Mouse (Mus musculus) midbrain, embryonic 11.5 days (tissue): ENCODE results near the gene Gm48552. TPM values are rescaled to one million over a fixed set of nuclear protein-coding genes. Genes with fewer than 3 reads are reported as not detected.

Experiments
- ATAC-seq: fragments of 200-750 bp; cut with Nextera tagmentation; 2 replicates; pipeline ENCODE4 v1.8.0; 2017; ENCODE audit warnings: moderate TSS enrichment, moderate library complexity; ENCODE audit not compliant: low FRiP score
- DNase-seq: peaks from one replicate; pipeline ENCODE4 v3.0.0; 2015; ENCODE audit warnings: low spot score; ENCODE audit errors: missing footprints
- H3K27ac ChIP-seq: fragments of 300-500 bp; sonication (generic); 2 replicates; pipeline ENCODE4 v1.5.1; 2014; ENCODE audit warnings: low read depth, low read length
- H3K27me3 ChIP-seq: fragments of 300-500 bp; sonication (generic); 2 replicates; pipeline ENCODE4 v1.6.1; 2014; ENCODE audit warnings: mild to moderate bottlenecking, low read length, moderate library complexity, mixed read lengths; ENCODE audit not compliant: control insufficient read depth, insufficient read depth
- H3K36me3 ChIP-seq: fragments of 300-500 bp; sonication (generic); 2 replicates; pipeline ENCODE4 v1.6.1; 2014; ENCODE audit warnings: mild to moderate bottlenecking, low read length, moderate library complexity, mixed read lengths; ENCODE audit not compliant: control insufficient read depth, insufficient read depth
- H3K4me1 ChIP-seq: fragments of 300-500 bp; sonication (generic); 2 replicates; pipeline ENCODE4 v1.6.1; 2014; ENCODE audit warnings: low read length; ENCODE audit not compliant: control insufficient read depth, insufficient read depth
- H3K4me2 ChIP-seq: fragments of 300-500 bp; sonication (generic); 2 replicates; pipeline ENCODE4 v1.6.1; 2014; ENCODE audit warnings: mild to moderate bottlenecking, moderate library complexity
- H3K4me3 ChIP-seq: fragments of 300-500 bp; sonication (generic); 2 replicates; pipeline ENCODE4 v1.5.1; 2014; ENCODE audit warnings: low read depth, low read length
- H3K9ac ChIP-seq: fragments of 300-500 bp; sonication (generic); 2 replicates; pipeline ENCODE4 v1.6.1; 2014; ENCODE audit warnings: low read length
- H3K9me3 ChIP-seq: fragments of 300-500 bp; sonication (generic); 2 replicates; pipeline ENCODE4 v1.6.1; 2016; ENCODE audit warnings: low read length; ENCODE audit not compliant: control insufficient read depth
- WGBS: fragments of 180-500 bp; shearing (Covaris S2); extraction: QIAGEN DNeasy Blood & Tissue Kit; methylation state at CpG from one replicate; pipeline ENCODE4 v1.1.7; 2014; 5-methylcytosine and 5-hydroxymethylcytosine counted together
- polyA plus RNA-seq: library from polyadenylated mRNA; unstranded; fragments of >200 nt; fragmentation: Nextera tagmentation; extraction: Ambion mirVana; gene quantifications from 2 replicates; pipeline ENCODE4 v1.2.1, GENCODE M21; 2014

The Gm48552 gene
- polyA plus RNA-seq, 1 experiment from 2014 or later: 0.20 TPM

DNA sequence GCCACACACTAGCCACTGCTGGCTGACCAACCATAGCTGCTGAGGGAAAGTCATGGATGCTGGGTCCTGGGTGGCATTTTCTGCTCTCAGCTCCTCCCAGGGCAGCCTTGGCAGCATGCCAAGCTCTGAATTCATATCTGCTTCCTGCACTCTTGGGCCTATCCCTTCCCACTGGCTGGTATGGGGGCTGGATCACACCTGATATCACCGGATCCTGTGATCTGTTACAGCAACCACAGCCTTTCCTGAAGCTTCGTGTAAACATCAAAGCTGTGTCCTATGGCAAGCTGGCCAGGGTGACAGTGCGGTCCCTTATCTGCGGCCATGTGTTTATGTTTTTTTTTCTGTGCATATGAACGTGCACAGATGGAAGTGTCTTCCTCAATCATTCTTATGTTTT, 6.8 kb upstream of the Gm48552 start:
- DNase-seq: no peak
- no peaks in the 10 kb centered on the region for H3K9me3 ChIP-seq
- no peak overlapping the region for H3K4me2 ChIP-seq
- 87% methylated on average over 5 of the region's 5 CpGs for WGBS
- H3K36me3 ChIP-seq: peaks cover 5% of the 10 kb centered on the region
- no peak overlapping the region for H3K4me3 ChIP-seq
- no peak for ATAC-seq
- no peak overlapping the region for H3K27ac ChIP-seq
- no peak overlapping the region for H3K9ac ChIP-seq
- H3K27me3 ChIP-seq: no peaks in the 10 kb centered on the region
- H3K4me1 ChIP-seq: peaks cover 20% of the 10 kb centered on the region

DNA sequence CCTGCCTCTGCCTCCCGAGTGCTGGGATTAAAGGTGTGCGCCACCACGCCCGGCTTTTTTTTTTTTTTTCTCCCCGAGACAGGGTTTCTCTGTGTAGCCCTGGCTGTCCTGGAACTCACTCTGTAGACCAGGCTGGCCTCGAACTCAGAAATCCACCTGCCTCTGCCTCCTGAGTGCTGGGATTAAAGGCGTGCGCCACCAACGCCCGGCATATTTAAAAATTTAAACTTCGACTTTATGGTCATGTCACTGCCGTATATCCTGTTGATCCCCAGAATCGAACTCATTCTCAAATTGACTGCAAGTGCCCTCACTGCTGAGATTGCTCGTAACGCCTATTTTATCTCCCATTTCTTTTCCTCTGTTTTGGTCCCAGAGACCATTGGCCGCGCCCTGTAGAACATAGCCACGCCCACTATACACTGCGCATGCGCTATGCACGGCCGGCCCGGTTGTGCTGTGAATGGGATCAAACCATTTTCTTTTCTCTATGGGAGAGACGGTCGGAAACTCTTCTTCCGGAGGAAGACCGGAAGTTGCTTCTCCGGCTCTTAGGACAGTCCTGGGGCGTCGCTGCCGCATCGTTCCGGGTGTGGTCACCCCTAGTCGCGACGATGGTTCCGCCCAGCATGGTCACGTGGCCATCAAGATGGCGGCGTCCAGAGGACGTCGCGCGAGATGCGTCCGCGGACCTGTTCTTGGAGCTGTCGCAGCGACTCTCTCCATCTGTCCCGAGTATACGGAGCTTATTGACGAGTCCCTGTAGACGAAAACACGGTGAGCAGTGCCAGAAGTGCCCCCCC, 4.8 kb upstream of the Gm48552 start, which contains the start of the genes Dohh and Gm48551:
Gene Dohh (plus strand): TSS at position 627 of the 803 bp plus-strand sequence.
Gene Gm48551 (plus strand): TSS at position 665 of the 803 bp plus-strand sequence.
- Histone ChIP-seq H3K4me3 (peak within 1 kb of the TSS; percentile 96), H3K27ac (peak within 1 kb of the TSS; percentile 72), H3K9me3 (no peaks in the 10 kb centered on the region), H3K4me2 (peak within 1 kb of the TSS; percentile 95), H3K27me3 (no peaks in the 10 kb centered on the region), H3K36me3 (peaks cover 16% of the 10 kb centered on the region), H3K4me1 (peaks cover 14% of the 10 kb centered on the region), H3K9ac (peak within 1 kb of the TSS; percentile 84)
- peak; percentile 95 for ATAC-seq
- DNase-seq: peak; percentile 100
- 5% methylated on average over 51 of the region's 54 CpGs for WGBS

DNA sequence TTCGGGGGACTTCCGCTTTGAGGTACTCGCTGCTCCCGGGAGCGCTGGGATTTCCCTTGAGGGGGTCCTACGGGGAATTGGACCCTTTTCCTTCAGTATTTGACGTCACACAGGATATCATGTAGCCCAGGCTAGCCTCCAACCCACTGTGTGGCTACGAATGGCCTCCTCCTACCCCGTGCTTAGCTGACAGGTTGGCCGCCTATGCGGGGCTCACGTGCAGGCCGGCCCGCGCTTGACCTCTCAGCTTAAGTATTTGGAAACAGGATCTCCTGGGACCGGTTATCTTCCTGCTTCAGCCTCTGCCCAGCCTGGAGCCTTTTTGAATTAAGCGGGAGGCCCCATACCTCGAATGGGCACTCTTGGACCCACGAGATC, 4.2 kb upstream of the Gm48552 start:
- Histone ChIP-seq H3K4me1 (peaks cover 14% of the 10 kb centered on the region), H3K9ac (peak overlapping the region; percentile 84), H3K4me2 (peak overlapping the region; percentile 95), H3K4me3 (peak overlapping the region; percentile 96), H3K27ac (peak overlapping the region; percentile 72), H3K9me3 (no peaks in the 10 kb centered on the region), H3K27me3 (no peaks in the 10 kb centered on the region), H3K36me3 (peaks cover 16% of the 10 kb centered on the region)
- ATAC-seq: peak; percentile 28
- under 1% methylated on average over 19 of the region's 19 CpGs for WGBS
- no peak for DNase-seq

DNA sequence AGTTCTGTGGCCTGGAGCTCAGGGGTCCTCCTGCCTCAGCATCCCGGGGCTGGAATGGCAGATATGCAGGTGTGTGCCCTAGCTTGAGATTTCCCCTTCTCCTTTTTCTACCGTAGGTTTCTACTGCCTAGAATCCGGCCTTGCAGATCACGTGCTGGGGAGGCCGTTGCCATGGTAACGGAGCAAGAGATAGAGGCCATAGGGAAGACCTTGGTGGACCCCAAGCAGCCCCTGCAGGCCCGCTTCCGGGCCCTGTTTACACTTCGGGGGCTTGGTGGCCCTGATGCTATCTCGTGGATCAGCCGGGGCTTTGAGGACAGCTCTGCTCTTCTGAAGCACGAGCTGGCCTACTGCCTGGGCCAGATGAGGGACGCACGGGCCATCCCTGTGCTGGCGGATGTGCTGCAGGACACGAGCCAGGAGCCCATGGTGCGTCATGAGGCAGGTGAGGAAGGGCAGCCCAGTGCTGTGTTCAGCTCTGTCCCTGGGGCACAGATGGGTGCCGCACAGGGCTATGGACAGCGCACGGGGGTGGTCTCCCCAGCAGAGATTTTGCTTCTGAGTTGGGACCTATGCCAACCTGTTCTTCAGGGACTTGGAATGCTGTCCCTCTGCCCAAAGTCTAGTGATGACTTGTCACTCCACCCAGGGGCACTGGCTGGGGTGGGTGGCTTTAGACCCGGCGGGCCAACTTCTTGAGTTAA, 3.0 kb upstream of the Gm48552 start:
- H3K27ac ChIP-seq: no peak overlapping the region
- 88% methylated on average over 22 of the region's 22 CpGs for WGBS
- peaks cover 16% of the 10 kb centered on the region for H3K36me3 ChIP-seq
- ATAC-seq: no peak
- peaks cover 17% of the 10 kb centered on the region for H3K4me1 ChIP-seq
- H3K9ac ChIP-seq: no peak overlapping the region
- H3K27me3 ChIP-seq: no peaks in the 10 kb centered on the region
- peak overlapping the region; percentile 95; the same call in 1 of the 2 replicates for H3K4me2 ChIP-seq
- no peak for DNase-seq
- H3K4me3 ChIP-seq: no peak overlapping the region
- H3K9me3 ChIP-seq: no peaks in the 10 kb centered on the region

DNA sequence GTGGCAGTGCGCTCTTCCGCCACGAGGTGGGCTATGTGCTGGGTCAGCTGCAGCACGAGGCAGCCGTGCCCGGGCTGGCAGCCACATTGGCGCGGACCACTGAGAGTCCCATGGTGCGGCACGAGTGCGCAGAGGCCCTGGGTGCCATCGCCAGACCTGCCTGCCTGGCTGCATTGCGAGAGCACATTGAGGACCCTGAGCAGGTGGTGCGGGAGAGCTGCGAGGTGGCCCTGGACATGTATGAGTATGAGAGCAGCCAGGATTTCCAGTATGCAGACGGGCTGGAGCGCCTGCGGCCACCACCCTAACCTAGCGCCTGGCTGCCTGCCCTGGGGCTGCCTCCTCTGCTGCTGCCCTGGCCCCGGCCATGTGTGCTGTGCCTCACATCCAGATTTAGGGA, 1.1 kb upstream of the Gm48552 start:
- ATAC-seq (no peak), DNase-seq (no peak)
- H3K27ac ChIP-seq: no peak overlapping the region
- H3K4me3 ChIP-seq: no peak overlapping the region
- H3K27me3 ChIP-seq: no peaks in the 10 kb centered on the region
- no peaks in the 10 kb centered on the region for H3K9me3 ChIP-seq
- H3K36me3 ChIP-seq: peaks cover 16% of the 10 kb centered on the region
- H3K4me1 ChIP-seq: peaks cover 17% of the 10 kb centered on the region
- H3K9ac ChIP-seq: no peak overlapping the region
- H3K4me2 ChIP-seq: no peak overlapping the region
- WGBS: 97% methylated on average over 20 of the region's 20 CpGs

DNA sequence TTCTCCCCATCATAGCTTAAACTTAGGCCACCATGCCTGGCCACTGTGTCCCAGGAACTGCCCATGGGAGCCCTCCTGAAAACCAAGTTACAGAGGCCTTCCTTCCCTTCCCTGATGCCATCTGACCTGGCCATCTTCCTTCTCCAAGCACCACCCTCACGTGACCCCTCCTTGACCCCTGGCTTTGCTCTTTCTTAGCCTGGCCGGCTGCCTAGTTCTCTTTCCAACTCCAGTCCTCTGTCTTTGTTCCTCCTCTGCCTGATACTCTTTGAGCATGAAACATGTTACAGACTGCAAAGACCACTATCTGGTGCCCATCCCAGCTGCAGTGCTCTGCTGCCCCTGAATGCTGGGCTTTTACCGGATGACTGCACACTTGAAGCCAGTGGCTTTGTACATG, 568 bp downstream of the Gm48552 start:
- ATAC-seq (peak; percentile 2; the same call in 1 of the 2 replicates), DNase-seq (peak; percentile 88)
- Histone ChIP-seq H3K4me2 (no peak overlapping the region), H3K36me3 (peaks cover 16% of the 10 kb centered on the region), H3K4me1 (peaks cover 21% of the 10 kb centered on the region), H3K4me3 (no peak overlapping the region), H3K27ac (peak overlapping the region; percentile 25), H3K9ac (peak overlapping the region; percentile 28; the same call in 1 of the 2 replicates), H3K9me3 (no peaks in the 10 kb centered on the region), H3K27me3 (no peaks in the 10 kb centered on the region)
- 38% methylated on average over 3 of the region's 3 CpGs for WGBS

DNA sequence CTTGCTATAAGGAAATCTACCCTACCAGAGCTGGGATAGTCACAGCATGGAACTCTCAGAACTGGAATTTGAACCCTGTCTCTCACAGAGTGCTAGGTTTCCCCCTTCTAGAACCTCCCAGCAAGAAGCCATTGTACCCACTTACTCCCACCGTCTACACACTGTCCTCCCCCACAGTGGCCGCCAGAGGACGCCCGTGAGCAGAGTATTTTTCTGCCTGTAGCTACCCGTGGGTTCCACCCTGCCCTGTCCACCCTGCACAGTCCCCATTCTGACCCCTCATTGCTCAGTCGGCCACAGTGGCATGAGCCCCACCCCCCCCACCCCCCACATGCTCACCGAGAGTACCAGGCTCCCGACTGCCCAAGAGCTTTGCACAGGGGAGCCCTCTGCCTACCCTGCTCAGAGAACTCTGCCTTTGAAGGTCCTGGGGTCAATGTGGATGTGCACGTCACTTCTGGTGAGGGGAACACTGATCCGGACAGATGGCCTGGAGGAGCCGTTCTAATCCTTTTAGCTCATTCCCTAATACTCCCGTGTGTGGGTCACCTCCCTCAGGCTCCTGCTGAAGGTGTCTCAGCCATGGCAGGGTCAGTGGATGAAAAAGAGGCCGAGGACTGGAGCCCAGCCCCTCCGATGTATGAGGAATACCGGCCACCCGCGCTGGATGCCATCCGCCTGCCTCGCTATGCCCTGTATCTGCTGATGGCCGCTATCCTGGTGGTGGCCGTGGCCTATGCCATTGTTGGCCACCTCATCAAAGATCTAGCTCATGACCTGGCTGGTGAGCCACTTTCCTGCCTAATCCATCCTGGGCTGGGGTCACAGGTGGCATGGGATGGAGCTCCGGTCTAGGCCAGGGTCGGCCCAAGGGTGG, 1.2 kb downstream of the Gm48552 start:
- DNase-seq (peak; percentile 97), ATAC-seq (peak; percentile 60)
- Histone ChIP-seq H3K4me3 (no peak overlapping the region), H3K9me3 (no peaks in the 10 kb centered on the region), H3K4me2 (no peak overlapping the region), H3K9ac (peak overlapping the region; percentile 28; the same call in 1 of the 2 replicates), H3K27ac (no peak overlapping the region), H3K4me1 (peaks cover 17% of the 10 kb centered on the region), H3K27me3 (no peaks in the 10 kb centered on the region), H3K36me3 (peaks cover 16% of the 10 kb centered on the region)
- 56% methylated on average over 23 of the region's 23 CpGs for WGBS

DNA sequence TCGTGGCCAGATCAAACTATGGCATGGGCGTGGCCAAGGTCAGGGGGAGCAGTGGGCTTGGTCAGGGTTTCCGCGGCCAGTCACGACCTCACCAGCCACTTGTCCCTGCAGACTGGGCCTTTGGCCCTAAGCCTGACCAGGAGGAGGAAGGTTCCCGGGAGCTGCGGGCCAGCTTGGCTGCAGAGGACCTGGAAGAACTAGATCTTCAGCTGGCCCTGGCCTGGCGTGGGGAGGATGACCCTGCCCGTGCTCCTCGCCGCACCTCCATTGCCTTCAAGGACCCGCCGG, 1.8 kb downstream of the Gm48552 start:
- no peak for ATAC-seq
- Histone ChIP-seq H3K4me3 (no peak overlapping the region), H3K27me3 (no peaks in the 10 kb centered on the region)

More for the DNA sequence above, 1.8 kb downstream of the Gm48552 start:
- peaks cover 11% of the 10 kb centered on the region for H3K4me1 ChIP-seq
- 88% methylated on average over 13 of the region's 13 CpGs for WGBS
- H3K9ac ChIP-seq: no peak overlapping the region
- no peak overlapping the region for H3K27ac ChIP-seq
- H3K4me2 ChIP-seq: no peak overlapping the region
- H3K36me3 ChIP-seq: peaks cover 16% of the 10 kb centered on the region
- no peak for DNase-seq
- no peaks in the 10 kb centered on the region for H3K9me3 ChIP-seq
